Mouse (Mus musculus) brain, embryonic 14.5 days (tissue): ENCODE data around the gene Fam78a.

Experiments
- CTCF ChIP-seq: fragments of 200-500 bp; IDR thresholded peaks from 2 replicates; pipeline ENCODE4 v1.5.1; 2012; ENCODE audit warnings: inconsistent platforms, mild to moderate bottlenecking, moderate library complexity, borderline replicate concordance; ENCODE audit not compliant: insufficient read depth, insufficient read length; ENCODE audit errors: extremely low read depth
- POLR2A ChIP-seq: fragments of 200-500 bp; IDR thresholded peaks from 2 replicates; pipeline ENCODE4 v1.6.1; 2012; ENCODE audit warnings: mild to moderate bottlenecking, inconsistent platforms, borderline replicate concordance; ENCODE audit not compliant: poor library complexity, insufficient read depth, insufficient read length, severe bottlenecking; ENCODE audit errors: extremely low read depth

GRCm38 (mm10) chr2:32051791-32052190 is 32.9 kb downstream of the Fam78a start:
- TF ChIP-seq POLR2A (no peak), CTCF (no peak)
